Comparison of ENCODE assay signal across 8 mouse cellular contexts in genomic region chr7:16402449-16402848, GRCm38 (mm10). TPM values are rescaled to one million over a fixed set of nuclear protein-coding genes. Genes with fewer than 3 reads are reported as not detected.
DNase-seq lines count a peak whose midpoint lies in the region; ATAC-seq and TF ChIP-seq lines count a peak whose summit lies in the region.

No protein-coding gene starts in this region.

- peak overlapping the region; percentile 98 for H3K4me3 ChIP-seq in left cerebral cortex, adult 2 months
- H3K4me3 ChIP-seq in brown adipose tissue, adult 24 weeks (ENCODE audit: insufficient read depth, low read depth, low read length): peak overlapping the region; percentile 93
- peak overlapping the region; percentile 90 for H3K4me3 ChIP-seq in hindbrain, embryonic 10.5 days
- H3K4me3 ChIP-seq in midbrain, embryonic 11.5 days (ENCODE audit: low read depth, low read length): peak overlapping the region; percentile 89

- intact Hi-C loops in left cerebral cortex, adult 2 months (cut with DNase I): loop anchor here (2.0 to 5.0 kb wide), 2 partner anchors 210 to 420 kb away; no protein-coding TSS in a partner anchor
- intact Hi-C loops in left cerebral cortex, postnatal 36 days (cut with DNase I): no loop called here

- no peaks in the 10 kb centered on the region for H3K9me3 ChIP-seq in hindbrain, embryonic 10.5 days
- H3K9me3 ChIP-seq in midbrain, embryonic 11.5 days (ENCODE audit: control insufficient read depth, low read length): no peaks in the 10 kb centered on the region

- H3K9ac ChIP-seq in midbrain, embryonic 11.5 days (ENCODE audit: low read length): peak overlapping the region; percentile 100

- peak overlapping the region; percentile 100 for H3K27ac ChIP-seq in left cerebral cortex, adult 2 months
- peak overlapping the region; percentile 100 for H3K27ac ChIP-seq in brown adipose tissue, adult 24 weeks (replicated peaks; ENCODE audit: low read depth, low read length)
- peak overlapping the region; percentile 98 for H3K27ac ChIP-seq in hindbrain, embryonic 10.5 days
- H3K27ac ChIP-seq in midbrain, embryonic 11.5 days (ENCODE audit: low read depth, low read length): peak overlapping the region; percentile 100

- 5% methylated on average over 9 of the region's 9 CpGs for WGBS in hindbrain, embryonic 10.5 days
- WGBS in midbrain, embryonic 11.5 days: 1% methylated on average over 9 of the region's 9 CpGs

- DNase-seq in left cerebral cortex, adult 2 months (ENCODE audit: extremely low spot score in 1 of 2, low spot score in 2 of 2): no peak
- DNase-seq in left cerebral cortex, postnatal 36 days (ENCODE audit: low spot score in 2 of 2): no peak
- no peak for DNase-seq in hindbrain, embryonic 10.5 days (ENCODE audit: low spot score)
- DNase-seq in midbrain, embryonic 11.5 days (ENCODE audit: low spot score, missing footprints): peak; percentile 93
- DNase-seq in urinary bladder, postnatal 25 days (ENCODE audit: low spot score): no peak
- no peak for DNase-seq in left cerebral cortex, adult 18-20 months (ENCODE audit: low spot score in 2 of 2)

- H3K4me1 ChIP-seq in brown adipose tissue, adult 24 weeks (ENCODE audit: control insufficient read depth, insufficient read depth, insufficient read length, low read length): peaks cover 33% of the 10 kb centered on the region
- peaks cover 44% of the 10 kb centered on the region for H3K4me1 ChIP-seq in hindbrain, embryonic 10.5 days (replicated peaks)
- H3K4me1 ChIP-seq in midbrain, embryonic 11.5 days (ENCODE audit: control insufficient read depth, insufficient read depth, low read length): peaks cover 29% of the 10 kb centered on the region

- peak overlapping the region; percentile 96 for H3K4me2 ChIP-seq in midbrain, embryonic 11.5 days

- H3K27me3 ChIP-seq in hindbrain, embryonic 10.5 days (ENCODE audit: insufficient read depth, poor library complexity, severe bottlenecking): no peaks in the 10 kb centered on the region
- H3K27me3 ChIP-seq in midbrain, embryonic 11.5 days (ENCODE audit: control insufficient read depth, insufficient read depth, low read length): no peaks in the 10 kb centered on the region

- no peak for ATAC-seq in midbrain, embryonic 11.5 days (ENCODE audit: low FRiP score)
- no peak for ATAC-seq in frontal cortex, adult (ENCODE audit: low TSS enrichment)

- peaks cover 27% of the 10 kb centered on the region for H3K36me3 ChIP-seq in hindbrain, embryonic 10.5 days
- H3K36me3 ChIP-seq in midbrain, embryonic 11.5 days (ENCODE audit: control insufficient read depth, insufficient read depth, low read length): no peaks in the 10 kb centered on the region

- no peak for TF ChIP-seq CTCF in left cerebral cortex, adult 2 months (IDR thresholded peaks at IDR 0.05)

RNA-seq across cellular contexts. Expression of gene Zc3h4, which starts 1.7 kb away (rescaled TPM):
- total RNA-seq in left cerebral cortex, adult 2 months (2021): 10 to 100 TPM; 58.3 to 58.7 TPM
- total RNA-seq in left cerebral cortex, postnatal 36 days (2021): 10 to 100 TPM; 66.3 to 67.7 TPM
- 11.0 and 12.2 TPM in 2 replicates for polyA plus RNA-seq in brown adipose tissue, adult 24 weeks (2012; ENCODE audit: insufficient read depth, insufficient read length, missing spikeins)
- polyA plus RNA-seq in hindbrain, embryonic 10.5 days (2016; fragmentation: Nextera tagmentation; extraction: Ambion mirVana): 20.5 and 23.0 TPM in 2 replicates
- polyA plus RNA-seq in midbrain, embryonic 11.5 days (2014; fragmentation: Nextera tagmentation; extraction: Ambion mirVana): 15.5 and 16.1 TPM in 2 replicates
- total RNA-seq in left cerebral cortex, adult 18-20 months (2021): 10 to 100 TPM; 52.7 to 60.7 TPM

RNA-seq across cellular contexts. Expression of gene Sae1, which starts 14.8 kb away (rescaled TPM):
- 100 to 1,000 TPM; 100 to 105 TPM for total RNA-seq in left cerebral cortex, adult 2 months (2021)
- 100 to 1,000 TPM; 104 to 111 TPM for total RNA-seq in left cerebral cortex, postnatal 36 days (2021)
- polyA plus RNA-seq in brown adipose tissue, adult 24 weeks (2012; ENCODE audit: insufficient read depth, insufficient read length, missing spikeins): 22.5 and 31.0 TPM in 2 replicates
- 371 and 455 TPM in 2 replicates for polyA plus RNA-seq in hindbrain, embryonic 10.5 days (2016; fragmentation: Nextera tagmentation; extraction: Ambion mirVana)
- polyA plus RNA-seq in midbrain, embryonic 11.5 days (2014; fragmentation: Nextera tagmentation; extraction: Ambion mirVana): 382 and 395 TPM in 2 replicates
- 100 to 1,000 TPM; 114 to 119 TPM for total RNA-seq in left cerebral cortex, adult 18-20 months (2021)

RNA-seq across cellular contexts. Expression of gene Tmem160, which starts 50.1 kb away (rescaled TPM):
- 10 to 100 TPM; 68.0 to 69.0 TPM for total RNA-seq in left cerebral cortex, adult 2 months (2021)
- total RNA-seq in left cerebral cortex, postnatal 36 days (2021): 10 to 100 TPM; 62.3 to 85.7 TPM
- polyA plus RNA-seq in brown adipose tissue, adult 24 weeks (2012; ENCODE audit: insufficient read depth, insufficient read length, missing spikeins): 58.0 and 62.4 TPM in 2 replicates
- 67.4 and 70.9 TPM in 2 replicates for polyA plus RNA-seq in hindbrain, embryonic 10.5 days (2016; fragmentation: Nextera tagmentation; extraction: Ambion mirVana)
- 40.0 and 49.2 TPM in 2 replicates for polyA plus RNA-seq in midbrain, embryonic 11.5 days (2014; fragmentation: Nextera tagmentation; extraction: Ambion mirVana)
- 10 to 100 TPM; 75.9 to 81.5 TPM for total RNA-seq in left cerebral cortex, adult 18-20 months (2021)
